Mouse (Mus musculus): ENCODE results near the gene Vmn1r94. TPM values are rescaled to one million over a fixed set of nuclear protein-coding genes. Genes with fewer than 3 reads are reported as not detected.
"Not testable (repeated sequence)": the region's sequence is repeated elsewhere in the genome, so short reads cannot be mapped to it uniquely, and the experiment has no call there.

The Vmn1r94 gene
- total RNA-seq (2022): not detected

DNA sequence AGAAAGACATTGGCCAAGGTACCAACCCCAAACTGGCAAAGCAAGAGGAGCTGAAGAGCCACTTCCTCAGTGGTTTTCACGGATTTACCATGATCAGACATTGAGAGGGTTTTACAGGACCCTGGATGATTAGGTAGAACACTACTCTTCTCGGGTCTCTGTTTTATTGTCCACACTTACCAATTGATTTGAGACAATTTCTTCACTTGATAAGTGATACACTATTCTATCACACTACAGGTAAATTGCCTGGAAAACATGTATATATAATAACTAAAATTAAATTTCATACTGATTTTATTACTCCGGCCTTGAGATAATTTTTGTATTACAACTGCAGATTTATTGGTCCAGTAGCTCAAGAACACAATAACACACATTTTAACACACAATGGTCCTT is at the start of gene Vmn1r94:
Vmn1r94 (minus strand) TSS at position 101 of the 400 bp plus-strand sequence.
- not testable (repeated sequence) for DNase-seq (ENCODE audit: low spot score in 2 of 2)

DNA sequence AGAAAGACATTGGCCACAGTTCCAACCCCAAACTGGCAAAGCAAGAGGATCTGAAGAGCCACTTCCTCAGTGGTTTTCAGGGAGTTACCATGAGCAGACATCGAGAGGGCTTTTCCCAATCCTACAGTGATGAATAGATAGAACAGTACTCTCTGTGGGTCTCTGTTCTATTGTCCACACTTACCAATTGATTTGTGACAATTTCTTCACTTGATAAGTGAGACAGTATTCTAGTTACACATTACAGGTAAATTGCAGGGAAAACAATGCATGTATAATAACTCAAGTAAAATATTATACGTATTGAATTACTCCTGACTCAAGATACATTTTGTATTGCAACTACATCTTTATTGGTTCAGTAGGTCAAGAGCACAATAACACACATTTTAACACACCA is 37.3 kb upstream of the Vmn1r94 start, which contains the start of gene Gm6164:
Gm6164 (minus strand) TSS at position 101 of the 400 bp plus-strand sequence.
- DNase-seq (ENCODE audit: low spot score in 2 of 2): not testable (repeated sequence)

DNA sequence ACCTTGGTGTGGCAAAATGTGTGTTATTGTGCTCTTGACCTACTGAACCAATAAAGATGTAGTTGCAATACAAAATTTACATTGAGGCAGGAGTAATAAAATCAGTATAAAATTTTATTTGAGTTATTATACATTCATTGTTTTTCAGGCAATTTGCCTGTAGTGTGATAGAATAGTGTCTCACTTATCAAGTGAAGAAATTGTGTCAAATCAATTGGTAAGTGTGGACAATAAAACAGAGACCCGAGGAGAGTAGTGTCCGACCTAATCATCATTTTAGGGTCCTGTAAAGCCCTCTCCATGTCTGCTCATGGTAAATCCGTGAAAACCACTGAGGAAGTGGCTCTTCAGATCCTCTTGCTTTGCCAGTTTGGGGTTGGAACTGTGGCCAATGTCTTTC is 25.2 kb upstream of the Vmn1r94 start, which contains the start of gene Vmn1r95:
Vmn1r95 (plus strand) TSS at position 301 of the 400 bp plus-strand sequence.
- DNase-seq (ENCODE audit: low spot score in 2 of 2): not testable (repeated sequence)

DNA sequence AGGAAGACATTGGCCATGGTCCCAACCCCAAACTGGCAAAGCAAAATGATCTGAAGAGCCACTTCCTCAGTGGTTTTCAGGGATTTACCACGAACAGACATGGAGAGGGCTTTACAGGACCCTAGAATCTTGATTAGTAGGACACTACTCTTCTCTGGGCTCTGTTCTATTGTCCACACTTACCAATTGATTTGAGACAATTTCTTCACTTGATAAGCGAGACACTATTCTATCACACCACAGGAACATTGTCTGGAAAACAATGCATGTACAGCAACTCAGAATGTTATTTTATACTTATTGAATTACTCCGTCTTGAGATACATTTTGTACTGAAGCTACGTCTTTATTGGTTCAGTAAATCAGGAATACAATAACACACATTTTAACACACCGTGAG is 29.2 kb downstream of the Vmn1r94 start, which contains the start of gene Vmn1r93:
Vmn1r93 (minus strand) TSS at position 101 of the 400 bp plus-strand sequence.
- DNase-seq (ENCODE audit: low spot score in 2 of 2): not testable (repeated sequence)

DNA sequence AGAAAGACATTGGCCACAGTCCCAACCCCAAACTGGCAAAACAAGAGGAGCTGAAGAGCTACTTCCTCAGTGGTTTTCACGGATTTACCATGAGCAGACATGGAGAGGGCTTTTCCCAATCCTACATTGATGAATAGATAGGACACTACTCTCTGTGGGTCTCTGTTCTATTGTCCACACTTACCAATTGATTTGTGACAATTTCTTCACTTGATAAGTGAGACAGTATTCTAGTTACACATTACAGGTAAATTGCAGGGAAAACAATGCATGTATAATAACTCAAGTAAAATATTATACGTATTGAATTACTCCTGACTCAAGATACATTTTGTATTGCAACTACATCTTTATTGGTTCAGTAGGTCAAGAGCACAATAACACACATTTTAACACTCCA is 45.7 kb downstream of the Vmn1r94 start, which contains the start of gene Gm16442:
Gm16442 (minus strand) TSS at position 101 of the 400 bp plus-strand sequence.
- DNase-seq (ENCODE audit: low spot score in 2 of 2): not testable (repeated sequence)

Other genes with a start within 250 kb of the Vmn1r94 start
- gene Pvr, start 247.2 kb downstream of the Vmn1r94 start, total RNA-seq (2022): 10 to 100 TPM in 2 of 4 experiments, 1 to 10 TPM in 2; 7.0 to 12.4 (median 10.5) TPM
- not detected for gene Igsf23, start 217.6 kb downstream of the Vmn1r94 start, total RNA-seq (2022)
- not detected for gene Ceacam20, start 203.0 kb downstream of the Vmn1r94 start, total RNA-seq (2022)
- gene Nlrp9b, start 176.9 kb downstream of the Vmn1r94 start, total RNA-seq (2022): not detected
- gene Vmn1r91, start 68.7 kb downstream of the Vmn1r94 start, total RNA-seq (2022): not detected
- gene Gm16442, start 45.8 kb downstream of the Vmn1r94 start, total RNA-seq (2022): not detected
- not detected for gene Vmn1r93, start 29.3 kb downstream of the Vmn1r94 start, total RNA-seq (2022)
- not detected for gene Vmn1r95, start 25.3 kb upstream of the Vmn1r94 start, total RNA-seq (2022)
- gene Gm6164, start 37.2 kb upstream of the Vmn1r94 start, total RNA-seq (2022): not detected
- not detected for gene Gm4498, start 65.5 kb upstream of the Vmn1r94 start, total RNA-seq (2022)
- not detected for gene Gm5890, start 94.5 kb upstream of the Vmn1r94 start, total RNA-seq (2022)
- not detected for gene Gm4133, start 165.7 kb upstream of the Vmn1r94 start, total RNA-seq (2022)
- not detected for gene Gm5728, start 207.0 kb upstream of the Vmn1r94 start, total RNA-seq (2022)
- gene Vmn1r100, start 249.6 kb upstream of the Vmn1r94 start, total RNA-seq (2022): not detected

Measured in left cerebral cortex, adult 8-10 months (tissue).